Mouse (Mus musculus) lung, postnatal 14 days (tissue): ENCODE data around the gene Zfp689.
"Not testable (repeated sequence)": the region's sequence is repeated elsewhere in the genome, so short reads cannot be mapped to it uniquely, and the experiment has no call there.

ENCODE experiments used
- DNase-seq: peaks from one replicate; pipeline ENCODE4 v3.0.0; 2021

Zfp689 gene

DNA sequence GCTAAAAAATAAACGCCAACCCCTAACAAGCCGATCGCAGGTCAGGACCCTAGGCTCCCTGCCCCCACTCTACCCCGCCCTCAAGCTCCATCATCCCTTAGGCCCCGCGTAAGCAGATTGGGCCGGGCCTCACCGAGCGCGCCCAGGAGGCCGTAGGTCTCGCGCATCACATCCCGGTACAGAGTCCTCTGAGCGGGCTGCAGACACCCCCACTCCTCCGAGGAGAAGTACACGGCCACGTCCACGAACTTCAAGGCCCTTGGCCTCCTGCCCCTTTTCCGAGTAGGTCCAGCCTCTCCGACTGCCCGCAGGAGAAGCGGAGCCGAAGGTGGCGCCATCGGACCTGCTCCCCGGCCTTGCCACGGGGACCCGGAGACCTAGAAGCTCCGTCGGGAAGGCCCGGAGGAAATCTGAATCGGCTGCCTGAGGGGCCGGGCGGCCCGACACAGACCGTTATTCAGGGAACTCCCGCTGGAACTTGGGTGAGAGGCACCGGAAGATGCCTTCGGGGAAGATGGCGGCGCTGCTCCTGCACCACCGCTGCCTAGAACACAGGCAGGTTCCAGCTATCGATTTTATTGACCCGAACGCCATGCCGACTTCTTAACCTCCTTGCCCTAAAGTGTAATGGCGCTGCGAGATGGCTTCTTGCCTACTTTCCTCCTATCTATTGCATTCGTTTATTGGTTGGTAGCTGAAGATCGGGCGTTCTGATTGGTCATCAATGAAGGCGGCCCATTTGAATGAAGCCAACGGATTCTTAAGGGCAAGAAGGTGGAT, at the start of gene Zfp689:
Zfp689 (minus strand) TSS at position 638 of the 780 bp plus-strand sequence.
- peak; percentile 94 for DNase-seq

GRCm38 (mm10) chr7:127498407-127498806, 49.4 kb upstream of the Zfp689 start:
- DNase-seq: peak; percentile 57

DNA sequence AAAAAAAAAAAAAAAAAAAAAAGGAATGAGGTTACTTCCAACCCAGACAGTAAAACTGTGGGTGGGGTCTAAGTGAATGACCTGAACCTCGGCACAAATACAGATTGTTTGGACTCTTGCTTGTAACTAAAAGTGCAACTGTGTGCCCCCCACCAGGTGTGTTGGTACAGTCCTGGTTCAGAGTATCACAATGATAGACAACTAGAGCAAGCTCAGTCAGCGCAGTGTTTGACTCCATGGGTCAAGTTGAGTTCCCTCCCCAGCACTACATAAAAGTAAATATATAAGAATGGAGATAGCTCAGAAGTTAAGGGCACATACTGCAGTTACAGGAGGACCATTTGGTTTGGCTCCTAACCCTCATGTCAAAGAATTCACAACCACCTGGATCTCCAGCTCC, 48.4 kb upstream of the Zfp689 start:
- no peak for DNase-seq

DNA sequence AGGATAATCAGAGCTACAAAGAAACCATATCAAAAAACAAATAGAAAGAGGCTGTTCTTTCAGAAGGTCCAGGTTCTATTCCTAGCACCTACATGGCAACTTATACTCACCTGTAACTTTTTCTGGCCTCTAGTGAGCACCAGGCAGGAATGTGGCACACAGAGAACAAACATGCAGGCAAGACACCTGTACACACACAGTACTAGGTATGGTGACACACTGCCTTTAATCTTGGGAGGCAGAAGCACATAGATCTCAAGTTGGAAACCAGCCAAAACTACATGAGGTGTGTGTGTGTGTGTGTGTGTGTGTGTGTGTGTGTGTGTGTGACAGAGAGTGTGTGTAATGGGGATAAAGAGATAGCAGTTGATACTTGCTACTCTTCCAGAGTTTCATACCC, 45.7 kb upstream of the Zfp689 start:
- DNase-seq: no peak

- no peak for DNase-seq
Observed at GRCm38 (mm10) chr7:127491846-127492245, 42.9 kb upstream of the Zfp689 start.

- no peak for DNase-seq
Observed at GRCm38 (mm10) chr7:127489982-127490381, 41.0 kb upstream of the Zfp689 start.

DNA sequence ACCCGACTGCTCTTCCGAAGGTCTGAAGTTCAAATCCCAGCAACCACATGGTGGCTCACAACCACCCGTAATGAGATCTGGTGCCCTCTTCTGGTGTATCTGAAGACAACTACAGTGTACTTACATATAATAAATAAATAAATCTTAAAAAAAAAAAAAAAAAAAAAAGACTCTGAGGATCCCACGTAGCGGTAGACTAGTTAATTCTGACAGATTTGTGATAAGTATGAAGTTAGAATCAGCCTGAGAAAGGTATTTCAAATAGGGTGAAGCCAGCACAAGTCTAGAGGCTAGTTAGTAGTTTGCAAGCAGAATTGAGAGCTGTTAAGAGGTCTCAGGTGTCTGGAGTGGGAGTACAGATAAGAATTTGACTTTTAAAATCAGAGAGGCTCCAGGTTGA, 39.4 kb upstream of the Zfp689 start:
- not testable (repeated sequence) for DNase-seq

DNA sequence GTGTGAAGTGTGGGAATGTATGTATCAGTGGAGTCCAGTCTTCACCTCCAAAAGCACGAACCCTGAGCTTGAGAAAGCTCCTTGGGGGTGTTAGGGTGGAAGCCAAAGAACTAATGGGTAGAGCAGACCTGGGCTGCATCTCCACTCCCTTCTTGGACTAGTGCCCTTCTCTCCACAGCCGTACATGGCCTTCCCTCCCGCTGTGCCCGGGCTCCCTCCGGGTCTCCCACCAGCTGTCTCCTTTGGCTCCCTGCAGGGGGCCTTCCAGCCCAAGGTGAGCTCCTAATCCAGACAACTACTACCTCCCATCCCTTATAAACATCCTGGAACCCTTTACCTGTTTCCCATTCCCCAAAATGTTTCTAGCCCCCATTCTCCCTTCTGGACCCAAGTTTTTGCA, 36.5 kb upstream of the Zfp689 start:
- DNase-seq: no peak

GRCm38 (mm10) chr7:127480321-127480720, 31.4 kb upstream of the Zfp689 start:
- no peak for DNase-seq

DNA sequence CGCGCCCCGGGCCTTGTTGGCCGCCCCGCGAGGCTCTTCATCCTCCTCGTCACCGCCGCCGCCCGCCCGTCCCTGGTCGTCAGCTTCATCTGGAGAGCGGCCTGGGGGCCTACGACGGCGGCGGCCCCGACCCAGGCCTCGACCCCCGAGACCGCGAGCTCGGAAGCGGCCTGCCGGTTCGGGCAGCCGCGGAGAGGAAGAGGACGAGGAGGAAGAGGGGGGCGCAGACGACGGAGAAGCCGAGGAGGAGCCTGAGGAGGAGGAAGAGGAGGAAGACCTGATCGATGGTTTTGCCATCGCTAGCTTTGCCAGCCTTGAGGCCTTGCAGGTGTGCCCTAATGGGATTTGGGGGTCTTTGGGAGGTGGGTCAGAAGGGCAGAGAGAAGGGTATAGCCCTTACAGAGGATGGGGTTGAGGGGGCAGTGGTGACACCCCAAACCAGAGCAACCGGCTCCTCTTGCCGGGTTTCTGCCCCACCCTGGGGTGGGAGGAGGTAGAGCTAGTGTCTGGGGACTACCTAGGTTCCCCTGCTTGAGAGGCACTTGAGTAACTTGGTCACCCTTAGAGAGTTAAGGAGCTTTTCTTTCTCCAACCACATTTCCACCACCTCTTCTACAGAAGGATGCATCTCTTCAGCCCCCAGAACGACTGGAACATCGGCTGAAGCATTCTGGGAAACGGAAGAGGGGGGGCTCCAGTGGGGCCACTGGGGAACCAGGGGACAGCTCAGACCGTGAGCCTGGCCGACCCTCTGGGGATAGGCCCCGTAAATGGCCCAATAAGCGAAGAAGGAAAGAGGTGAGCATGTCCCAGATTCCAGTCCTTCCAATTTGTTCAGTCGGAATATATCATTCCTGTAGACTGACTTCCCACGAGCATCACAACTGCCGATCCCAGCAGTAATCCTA, 30.6 kb upstream of the Zfp689 start:
- DNase-seq: no peak

DNA sequence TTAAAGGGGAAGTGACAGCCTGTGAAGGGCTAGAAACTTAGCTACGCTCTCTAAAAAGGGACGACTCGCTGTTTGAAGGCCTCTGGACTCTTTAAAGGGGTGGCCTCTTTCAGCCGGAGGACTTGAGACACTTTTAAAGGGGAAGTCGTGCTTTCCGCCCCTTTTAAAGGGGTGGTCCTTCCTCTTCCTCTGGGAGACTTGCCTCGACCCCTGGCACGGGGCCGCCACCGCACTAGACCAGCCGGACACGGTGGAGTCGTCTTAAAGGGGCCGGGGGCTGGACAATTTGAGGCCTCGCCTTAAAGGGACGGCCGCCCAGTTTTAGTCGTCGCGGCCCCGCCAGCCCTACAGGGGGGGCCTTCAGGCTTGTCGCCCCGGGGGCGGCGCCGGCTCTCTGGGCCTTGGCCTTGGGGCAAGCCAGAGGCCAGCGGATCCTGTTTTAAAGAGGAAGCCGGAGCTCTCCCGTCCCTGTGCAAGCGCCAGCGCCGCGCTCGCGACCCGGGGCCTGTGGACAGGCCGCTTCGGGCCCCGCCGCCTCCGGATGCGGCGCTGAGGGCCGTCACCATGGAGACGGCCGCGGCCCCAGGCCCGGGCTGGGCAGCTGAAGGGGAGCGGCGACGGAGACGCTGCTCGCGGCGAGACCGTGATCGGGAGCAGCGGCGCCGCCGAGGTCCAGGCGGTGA, 29.8 kb upstream of the Zfp689 start, which contains the start of gene Fbrs:
Fbrs (plus strand) TSS at position 565 of the 683 bp plus-strand sequence.
- peak; percentile 97 for DNase-seq

- DNase-seq: peak; percentile 99
Observed at GRCm38 (mm10) chr7:127477687-127478634, 29.0 kb upstream of the Zfp689 start.

DNA sequence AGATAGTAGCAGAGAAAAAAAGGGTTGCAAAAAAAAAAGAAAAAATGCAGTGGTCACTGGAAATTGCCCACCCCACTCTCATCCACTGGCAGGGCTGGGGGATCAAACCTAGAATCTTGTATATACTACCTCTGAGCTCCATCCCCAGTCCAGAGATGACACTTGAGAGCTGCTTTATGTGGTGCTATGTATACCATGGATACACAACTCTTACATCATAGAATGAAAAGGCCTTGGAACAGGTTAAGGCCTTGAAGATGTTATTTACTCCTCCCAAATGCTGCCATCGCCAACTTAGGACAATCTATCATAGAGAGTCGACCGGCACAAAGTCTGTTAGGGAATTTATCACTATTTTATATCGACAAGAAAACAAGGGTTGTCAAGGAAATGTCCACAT, 27.9 kb upstream of the Zfp689 start:
- DNase-seq: no peak

- no peak for DNase-seq
Observed at GRCm38 (mm10) chr7:127476336-127476735, 27.4 kb upstream of the Zfp689 start.

GRCm38 (mm10) chr7:127475186-127475740, 26.3 kb upstream of the Zfp689 start:
- no peak for DNase-seq

DNA sequence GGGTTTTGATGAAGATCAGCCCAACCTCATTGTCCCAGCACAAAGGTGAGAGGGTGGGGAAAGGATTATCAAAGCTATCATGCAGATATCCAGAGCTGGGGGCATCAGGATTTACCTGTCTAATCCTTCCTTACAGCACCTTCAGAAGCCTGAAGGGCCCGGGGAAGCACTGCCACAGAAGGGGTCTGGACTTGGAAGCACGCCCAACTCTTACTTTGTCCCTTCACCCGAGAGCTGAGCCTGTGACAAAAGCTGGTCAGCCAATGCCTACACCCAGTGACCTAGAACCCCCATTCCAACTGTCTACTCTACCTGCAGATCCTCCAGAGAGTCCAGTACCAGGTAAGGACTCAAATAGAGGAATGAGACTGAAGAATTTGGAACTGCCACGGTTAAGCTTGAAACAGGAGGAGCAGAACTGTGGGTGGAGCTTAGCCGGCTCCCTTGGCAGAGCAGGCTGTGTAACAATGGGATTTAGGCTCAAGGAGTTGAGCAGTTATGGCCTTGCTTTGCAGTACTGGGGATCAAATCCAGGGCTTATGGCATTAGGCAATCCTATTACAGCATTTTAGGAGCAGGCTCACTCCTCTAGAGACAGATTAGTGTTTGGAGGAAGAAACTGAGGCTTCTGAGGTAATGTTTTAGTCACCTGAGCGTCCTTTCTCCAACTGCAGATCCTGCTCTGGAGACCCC, 25.6 kb upstream of the Zfp689 start:
- DNase-seq: no peak

- no peak for DNase-seq
Observed at GRCm38 (mm10) chr7:127473705-127474104, 24.7 kb upstream of the Zfp689 start.

DNA sequence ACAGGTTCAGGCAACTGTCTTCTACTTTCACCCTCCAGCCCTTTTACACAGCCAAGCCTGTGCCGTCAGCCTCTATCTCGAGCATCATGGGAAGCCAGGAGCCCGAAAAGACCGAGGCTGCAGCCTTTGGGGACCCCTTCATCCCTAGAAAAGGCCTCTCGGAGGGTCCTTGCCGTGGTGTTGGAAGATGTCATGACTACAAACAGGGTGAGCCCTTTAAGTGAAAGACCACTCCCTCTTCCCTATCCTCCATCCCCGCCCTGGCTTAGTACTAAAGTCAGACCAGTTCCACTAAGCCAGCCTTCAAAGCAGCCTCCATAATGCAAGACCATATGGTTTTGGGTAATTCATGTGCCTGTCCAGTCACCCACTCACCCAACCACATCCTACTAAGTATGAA, 23.1 kb upstream of the Zfp689 start:
- DNase-seq: no peak

DNA sequence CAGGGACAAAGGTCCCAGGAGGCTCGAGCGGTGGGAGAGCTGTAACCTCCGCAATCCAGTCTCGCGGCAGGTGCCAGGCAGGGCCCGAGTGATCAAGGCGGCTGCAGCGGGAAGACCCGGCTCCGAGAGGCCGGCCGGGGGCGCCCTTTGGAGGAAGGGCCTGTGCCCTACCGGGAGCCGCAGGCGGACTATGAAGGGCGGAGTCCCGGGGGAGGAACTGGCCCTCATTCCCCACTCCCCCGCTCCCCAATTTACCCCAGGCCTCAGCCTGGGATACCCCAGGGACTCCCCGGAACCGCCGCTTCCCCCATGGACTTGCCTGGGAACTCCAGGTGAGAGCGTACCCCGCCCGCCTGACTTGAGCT, 22.7 kb upstream of the Zfp689 start:
- DNase-seq: no peak

DNA sequence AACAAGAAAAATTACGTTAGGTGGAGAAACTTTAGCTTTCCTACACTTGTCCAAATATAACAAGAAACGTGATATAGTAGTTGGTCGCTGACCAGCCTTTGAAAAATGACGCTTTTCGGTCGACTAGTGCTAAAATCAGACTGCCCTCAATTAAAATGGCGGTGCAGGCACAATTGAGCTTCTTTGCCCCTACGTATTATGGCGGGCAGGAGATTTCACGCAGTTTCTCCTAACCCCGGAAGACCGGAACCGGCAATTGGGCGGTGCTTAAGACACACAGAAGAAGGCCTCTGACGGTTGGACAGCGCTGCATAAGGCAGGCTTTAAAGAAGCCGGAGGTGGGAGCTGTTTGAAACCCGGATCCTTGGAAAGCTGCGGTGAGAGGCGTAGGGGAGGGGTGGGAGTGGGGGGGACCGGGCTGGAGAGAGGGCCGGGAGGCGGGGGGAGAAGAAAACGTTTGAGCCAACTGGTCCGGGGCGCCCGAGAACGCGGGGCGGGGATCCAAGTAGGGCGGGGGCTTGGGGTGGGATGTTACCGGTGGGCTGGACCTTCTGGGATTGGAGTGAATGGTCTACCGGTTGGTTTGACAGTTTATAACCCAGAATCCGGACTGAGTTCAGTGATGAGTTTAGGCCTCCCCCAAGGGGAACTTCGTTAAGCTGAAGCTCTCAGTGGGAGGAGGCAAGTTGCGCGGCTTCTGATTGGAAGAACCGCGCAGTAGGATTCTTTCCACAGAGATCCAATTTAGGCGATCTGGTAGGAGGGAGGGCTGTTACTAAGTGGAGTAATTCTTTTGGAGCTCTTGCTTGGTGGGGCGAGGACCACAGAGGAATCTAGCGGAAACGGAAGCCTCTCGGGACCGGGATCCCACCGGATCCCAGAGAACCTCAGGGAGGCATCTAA, 22.0 kb upstream of the Zfp689 start:
- DNase-seq: peak; percentile 90
